Mouse (Mus musculus) thymus, postnatal 0 days (tissue): ENCODE measurements around the gene Zfp704. TPM values are rescaled to one million over a fixed set of nuclear protein-coding genes. Genes with fewer than 3 reads are reported as not detected.
A peak's percentile ranks its signal among the peaks of the same experiment; 100 is the strongest.

Source experiments
- DNase-seq: peaks from one replicate; pipeline ENCODE4 v3.0.0-alpha.2; 2015; ENCODE audit warnings: low spot score
- polyA plus RNA-seq: library from polyadenylated mRNA; unstranded; fragments of >200 nt; fragmentation: Nextera tagmentation; extraction: Ambion mirVana; gene quantifications from 2 replicates; pipeline ENCODE4 v1.2.1, GENCODE M21; 2015

Zfp704 gene
- polyA plus RNA-seq, 1 experiment from 2014 or later, result 4.7 TPM

- DNase-seq, result peak; percentile 46
These were observed 89.7 kb downstream of the Zfp704 start for GRCm38 (mm10) chr3:9520051-9520727.

- DNase-seq, result no peak
These were observed 90.4 kb downstream of the Zfp704 start for GRCm38 (mm10) chr3:9519491-9519890.

- no peak for DNase-seq
These were observed 90.9 kb downstream of the Zfp704 start for GRCm38 (mm10) chr3:9518936-9519335.

- no peak for DNase-seq
These were observed 93.6 kb downstream of the Zfp704 start for GRCm38 (mm10) chr3:9516119-9516855.

GRCm38 (mm10) chr3:9515527-9515926 lies 94.4 kb downstream of the Zfp704 start:
- no peak for DNase-seq

- no peak for DNase-seq
These were observed 96.2 kb downstream of the Zfp704 start for GRCm38 (mm10) chr3:9513703-9514110.

- DNase-seq, result peak; percentile 74
These were observed 97.7 kb downstream of the Zfp704 start for GRCm38 (mm10) chr3:9512199-9512598.

GRCm38 (mm10) chr3:9505692-9506211 lies 104.1 kb downstream of the Zfp704 start:
- peak; percentile 21 for DNase-seq

GRCm38 (mm10) chr3:9504371-9504770 lies 105.5 kb downstream of the Zfp704 start:
- no peak for DNase-seq

GRCm38 (mm10) chr3:9500725-9501124 lies 109.2 kb downstream of the Zfp704 start:
- peak; percentile 87 for DNase-seq

GRCm38 (mm10) chr3:9499994-9500553 lies 109.8 kb downstream of the Zfp704 start:
- peak; percentile 40 for DNase-seq

GRCm38 (mm10) chr3:9499489-9499888 lies 110.4 kb downstream of the Zfp704 start:
- no peak for DNase-seq

GRCm38 (mm10) chr3:9497260-9497659 lies 112.6 kb downstream of the Zfp704 start:
- DNase-seq, result no peak

GRCm38 (mm10) chr3:9491766-9492283 lies 118.1 kb downstream of the Zfp704 start:
- no peak for DNase-seq

GRCm38 (mm10) chr3:9487644-9488043 lies 122.2 kb downstream of the Zfp704 start:
- DNase-seq, result no peak

- no peak for DNase-seq
These were observed 124.4 kb downstream of the Zfp704 start for GRCm38 (mm10) chr3:9485506-9485905.

GRCm38 (mm10) chr3:9481956-9482355 lies 127.9 kb downstream of the Zfp704 start:
- DNase-seq, result no peak

- DNase-seq, result no peak
These were observed 128.5 kb downstream of the Zfp704 start for GRCm38 (mm10) chr3:9481358-9481757.

GRCm38 (mm10) chr3:9480936-9481335 lies 128.9 kb downstream of the Zfp704 start:
- no peak for DNase-seq

GRCm38 (mm10) chr3:9477386-9477785 lies 132.5 kb downstream of the Zfp704 start:
- DNase-seq, result no peak

- DNase-seq, result no peak
These were observed 133.5 kb downstream of the Zfp704 start for GRCm38 (mm10) chr3:9476336-9476735.

GRCm38 (mm10) chr3:9475501-9475900 lies 134.4 kb downstream of the Zfp704 start:
- DNase-seq, result no peak
